Mouse (Mus musculus) limb, embryonic 14.5 days (tissue): ENCODE measurements around the gene Slc6a8. TPM values are rescaled to one million over a fixed set of nuclear protein-coding genes. Genes with fewer than 3 reads are reported as not detected.

Source experiments
- ATAC-seq: fragments of 200-750 bp; cut with Nextera tagmentation; 2 replicates; pipeline ENCODE4 v1.8.0; 2017; ENCODE audit warnings: low read depth, moderate number of reproducible peaks, moderate TSS enrichment; ENCODE audit not compliant: low FRiP score
- DNase-seq: peaks from one replicate; pipeline ENCODE4 v3.0.0-alpha.2; 2015; ENCODE audit warnings: low spot score
- H3K27ac ChIP-seq: fragments of 300-500 bp; sonication (generic); replicated peaks from 2 replicates; pipeline ENCODE4 v1.5.1; 2014; ENCODE audit warnings: low read depth, mild to moderate bottlenecking, low read length, moderate library complexity, mixed read lengths
- H3K27me3 ChIP-seq: fragments of 300-500 bp; sonication (generic); 2 replicates; pipeline ENCODE4 v1.6.1; 2014; ENCODE audit warnings: low read length, mixed read lengths; ENCODE audit not compliant: control insufficient read depth, insufficient read depth
- H3K36me3 ChIP-seq: fragments of 300-500 bp; sonication (generic); 2 replicates; pipeline ENCODE4 v1.6.1; 2014; ENCODE audit warnings: mild to moderate bottlenecking, low read length, moderate library complexity, mixed read lengths; ENCODE audit not compliant: control insufficient read depth, insufficient read depth
- H3K4me1 ChIP-seq: fragments of 300-500 bp; sonication (generic); 2 replicates; pipeline ENCODE4 v1.6.1; 2014; ENCODE audit warnings: antibody characterized with exemption, low read length, mixed read lengths; ENCODE audit not compliant: control insufficient read depth, insufficient read depth
- H3K4me2 ChIP-seq: fragments of 300-500 bp; sonication (generic); replicated peaks from 2 replicates; pipeline ENCODE4 v1.6.1; 2014; ENCODE audit warnings: low read depth, mild to moderate bottlenecking, low read length, moderate library complexity; ENCODE audit not compliant: severe bottlenecking
- H3K4me3 ChIP-seq: fragments of 300-500 bp; sonication (generic); replicated peaks from 2 replicates; pipeline ENCODE4 v1.5.1; 2014; ENCODE audit warnings: low read length
- H3K9ac ChIP-seq: fragments of 300-500 bp; sonication (generic); 2 replicates; pipeline ENCODE4 v1.6.1; 2014; ENCODE audit warnings: mild to moderate bottlenecking, low read depth, low read length, moderate library complexity; ENCODE audit not compliant: severe bottlenecking
- H3K9me3 ChIP-seq: fragments of 300-500 bp; sonication (generic); 2 replicates; pipeline ENCODE4 v1.6.1; 2016; ENCODE audit warnings: low read length; ENCODE audit not compliant: control insufficient read depth
- POLR2A ChIP-seq: fragments of 200-500 bp; IDR thresholded peaks from 2 replicates; pipeline ENCODE4 v1.8.0; 2012; ENCODE audit warnings: inconsistent platforms, mild to moderate bottlenecking, moderate library complexity, borderline replicate concordance; ENCODE audit not compliant: insufficient read depth, insufficient read length; ENCODE audit errors: extremely low read depth
- WGBS: fragments of 180-500 bp; shearing (Covaris S2); extraction: QIAGEN DNeasy Blood & Tissue Kit; methylation state at CpG from one replicate; pipeline ENCODE4 v1.1.7; 2014; 5-methylcytosine and 5-hydroxymethylcytosine counted together
- polyA plus RNA-seq, 2 experiments: library from polyadenylated mRNA; depleted of rRNA in 1 of 2; stranded (reverse) in 1 of 2; unstranded in 1 of 2; fragments of >200 nt; fragmentation: Nextera tagmentation in 1 of 2; extraction: Ambion mirVana in 1 of 2; gene quantifications; 2 replicates each; pipeline versions ENCODE4 v1.2.1 to v1.2.3; 2012 to 2014

Slc6a8 gene
- polyA plus RNA-seq, 2 experiments = 11.9 to 71.9 TPM

DNA sequence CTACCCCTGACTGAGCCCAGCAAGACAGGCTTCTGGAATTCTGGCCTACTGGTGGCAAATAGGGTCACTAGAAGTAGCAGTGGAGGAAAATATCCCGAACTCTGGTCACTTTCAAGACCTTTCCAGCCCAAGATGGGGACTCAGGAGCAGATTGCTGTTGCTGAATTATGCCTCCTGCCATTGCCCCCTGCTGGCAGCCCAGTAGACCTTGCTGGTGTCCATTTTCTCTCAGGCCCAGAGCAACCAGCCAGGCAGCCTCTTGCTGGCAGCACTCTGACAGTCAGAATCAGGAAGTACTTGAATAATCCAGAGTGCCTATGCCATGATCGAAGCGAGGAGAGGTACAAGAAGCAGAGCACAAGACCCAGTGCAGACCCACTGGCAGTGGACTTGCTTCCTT is 17.4 kb upstream of the Slc6a8 start:
- ATAC-seq (no peak), DNase-seq (no peak)
- 84% methylated on average over 3 of the region's 3 CpGs for WGBS
- TF ChIP-seq POLR2A = no peak
- Histone ChIP-seq H3K4me3 (no peak overlapping the region), H3K27me3 (no peaks in the 10 kb centered on the region), H3K4me1 (no peaks in the 10 kb centered on the region), H3K36me3 (no peaks in the 10 kb centered on the region), H3K4me2 (no peak overlapping the region), H3K9ac (no peak overlapping the region), H3K9me3 (no peaks in the 10 kb centered on the region), H3K27ac (no peak overlapping the region)

DNA sequence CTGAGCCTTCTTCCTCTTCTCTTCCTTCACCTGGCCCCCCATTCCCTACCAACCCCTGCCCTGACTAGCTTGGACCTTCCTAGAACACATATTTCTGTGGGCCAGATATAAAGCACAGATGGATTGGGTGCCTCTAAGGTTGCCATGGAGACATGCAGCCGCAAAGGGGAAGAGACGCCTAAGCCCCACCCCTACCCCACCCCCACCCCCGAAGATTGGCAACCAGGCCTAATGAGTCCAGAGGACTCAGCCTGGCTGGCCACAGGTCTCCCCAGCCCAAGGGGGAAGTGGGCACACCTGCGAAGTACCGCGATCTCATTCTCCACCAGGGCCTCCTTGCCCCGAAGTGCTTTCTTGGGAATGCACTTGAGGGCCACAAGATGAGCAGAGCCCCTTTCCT is 14.6 kb upstream of the Slc6a8 start:
- H3K4me3 ChIP-seq = no peak overlapping the region
- H3K4me1 ChIP-seq = no peaks in the 10 kb centered on the region
- H3K36me3 ChIP-seq = no peaks in the 10 kb centered on the region
- no peaks in the 10 kb centered on the region for H3K27me3 ChIP-seq
- H3K9me3 ChIP-seq = no peaks in the 10 kb centered on the region
- WGBS = 52% methylated on average over 7 of the region's 7 CpGs
- H3K9ac ChIP-seq = no peak overlapping the region
- ATAC-seq = no peak
- H3K4me2 ChIP-seq = no peak overlapping the region
- no peak for TF ChIP-seq POLR2A
- H3K27ac ChIP-seq = no peak overlapping the region
- no peak for DNase-seq

- Histone ChIP-seq H3K4me1 (no peaks in the 10 kb centered on the region), H3K27me3 (no peaks in the 10 kb centered on the region), H3K4me3 (peak overlapping the region; percentile 44), H3K4me2 (peak overlapping the region; percentile 71), H3K36me3 (no peaks in the 10 kb centered on the region), H3K9me3 (no peaks in the 10 kb centered on the region), H3K27ac (no peak overlapping the region), H3K9ac (peak overlapping the region; percentile 54; the same call in 1 of the 2 replicates)
- TF ChIP-seq POLR2A = no peak
- 56% methylated on average over 12 of the region's 13 CpGs for WGBS
- DNase-seq (no peak), ATAC-seq (no peak)
These were observed 13.9 kb upstream of the Slc6a8 start for GRCm38 (mm10) chrX:73658936-73659574.

DNA sequence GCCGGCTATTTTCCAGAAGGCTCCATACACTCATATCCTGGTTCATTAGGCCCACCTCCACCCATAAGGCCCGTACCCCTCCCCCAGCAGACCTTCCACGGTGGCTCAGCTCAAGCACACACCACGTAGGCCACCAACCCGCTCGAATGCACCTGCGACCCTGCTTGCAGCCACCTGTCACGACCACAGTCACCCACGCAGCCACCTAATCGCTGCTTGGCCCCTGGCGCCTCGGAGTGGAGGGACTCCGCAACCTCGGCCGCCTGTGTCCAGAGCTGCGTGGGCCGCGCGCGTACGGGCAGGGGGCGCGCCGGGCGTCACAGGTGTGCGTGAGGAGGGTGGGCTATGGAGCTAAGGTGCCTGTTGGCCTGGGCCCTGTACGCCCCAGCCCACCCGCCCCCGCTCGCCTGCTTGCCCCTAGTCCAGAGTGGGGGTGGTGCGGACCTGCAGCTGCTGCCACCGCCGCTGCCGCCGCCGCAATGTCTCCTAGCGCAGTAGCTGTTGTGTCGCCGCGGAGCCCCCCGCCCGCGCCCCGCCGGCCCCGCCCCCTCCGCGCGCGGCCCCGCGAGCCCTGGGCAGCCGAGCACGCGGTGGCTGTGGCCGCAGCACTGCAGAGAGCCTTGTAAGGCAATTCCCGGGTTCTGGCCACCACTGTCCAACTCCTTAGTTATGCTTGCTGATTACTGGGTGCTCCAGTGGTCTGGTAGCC is 13.2 kb upstream of the Slc6a8 start, which contains the start of gene Pnck:
Gene Pnck (minus strand): TSS at position 543 of the 709 bp plus-strand sequence.
- no peaks in the 10 kb centered on the region for H3K36me3 ChIP-seq
- no peak for TF ChIP-seq POLR2A
- DNase-seq = no peak
- H3K27me3 ChIP-seq = no peaks in the 10 kb centered on the region
- H3K9me3 ChIP-seq = no peaks in the 10 kb centered on the region
- H3K9ac ChIP-seq = peak within 1 kb of the TSS; percentile 54
- H3K4me2 ChIP-seq = peak within 1 kb of the TSS; percentile 71
- H3K4me1 ChIP-seq = no peaks in the 10 kb centered on the region
- no peak within 1 kb of the TSS for H3K27ac ChIP-seq
- peak; percentile 69 for ATAC-seq
- peak within 1 kb of the TSS; percentile 44 for H3K4me3 ChIP-seq
- 41% methylated on average over 25 of the region's 57 CpGs for WGBS

DNA sequence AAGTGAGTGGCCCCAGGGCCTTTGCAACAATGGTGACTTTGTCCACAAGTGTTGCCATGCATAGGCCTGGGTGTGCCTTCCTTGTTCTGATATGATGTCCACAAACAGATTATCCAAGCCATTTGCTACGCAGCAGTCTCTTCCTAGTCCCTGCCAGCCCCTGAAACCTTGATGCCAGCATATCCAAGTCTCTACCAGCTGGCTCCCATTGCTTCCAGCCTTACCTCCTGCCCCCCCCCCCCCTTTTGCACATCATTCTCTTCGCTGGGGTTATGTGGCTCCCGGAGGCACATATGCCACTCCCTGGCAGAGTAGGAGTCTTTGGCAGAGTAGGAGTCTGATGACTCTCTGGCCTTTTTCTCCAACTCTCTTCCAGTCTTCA is 12.7 kb upstream of the Slc6a8 start:
- DNase-seq (no peak), ATAC-seq (no peak)
- H3K4me1 ChIP-seq = no peaks in the 10 kb centered on the region
- H3K9ac ChIP-seq = peak overlapping the region; percentile 54
- H3K9me3 ChIP-seq = no peaks in the 10 kb centered on the region
- no peak overlapping the region for H3K27ac ChIP-seq
- H3K27me3 ChIP-seq = no peaks in the 10 kb centered on the region
- no peaks in the 10 kb centered on the region for H3K36me3 ChIP-seq
- WGBS = 59% methylated on average over 3 of the region's 3 CpGs
- peak overlapping the region; percentile 44 for H3K4me3 ChIP-seq
- H3K4me2 ChIP-seq = peak overlapping the region; percentile 71
- TF ChIP-seq POLR2A = no peak
